Mouse (Mus musculus) left cerebral cortex, adult 2 months (tissue): ENCODE data around the gene Trim42. TPM values are rescaled to one million over a fixed set of nuclear protein-coding genes. Genes with fewer than 3 reads are reported as not detected.

Experiments used
- DNase-seq, 2 experiments: peaks; one replicate each; pipeline ENCODE4 v3.0.0; 2021 to 2022; ENCODE audit warnings: low spot score in 2 of 2, mixed read lengths in 1 of 2; ENCODE audit errors: extremely low spot score in 1 of 2
- H3K27ac ChIP-seq: fragments of 200-600 bp; 2 replicates; pipeline ENCODE4 v1.8.1; 2022
- H3K4me3 ChIP-seq: fragments of 200-600 bp; 2 replicates; pipeline ENCODE4 v1.8.1; 2022
- CTCF ChIP-seq: fragments of 200-600 bp; IDR thresholded peaks from 2 replicates; pipeline ENCODE4 v1.8.1; 2022; ENCODE audit warnings: antibody characterized with exemption, mild to moderate bottlenecking, moderate library complexity
- intact Hi-C: fragments of 180-260 bp; cut with DNase I; formaldehyde crosslinking; loops from one replicate; pipeline ENCODE4 v1.15.1; 2025
- long read RNA-seq, 2 experiments: library from polyadenylated mRNA; stranded (forward); transcript quantifications; one replicate each; pipeline ENCODE4 v2.0.0; 2021; ENCODE audit warnings: borderline mapping rate in 2 of 2
- total RNA-seq, 2 experiments: library from RNA; stranded (reverse); gene quantifications; 2 replicates each; pipeline ENCODE4 v1.2.3; 2021

Trim42 gene
- total RNA-seq: not detected
- long read RNA-seq, experiment 1: 0 reads
- long read RNA-seq, experiment 2: 0 reads

DNA sequence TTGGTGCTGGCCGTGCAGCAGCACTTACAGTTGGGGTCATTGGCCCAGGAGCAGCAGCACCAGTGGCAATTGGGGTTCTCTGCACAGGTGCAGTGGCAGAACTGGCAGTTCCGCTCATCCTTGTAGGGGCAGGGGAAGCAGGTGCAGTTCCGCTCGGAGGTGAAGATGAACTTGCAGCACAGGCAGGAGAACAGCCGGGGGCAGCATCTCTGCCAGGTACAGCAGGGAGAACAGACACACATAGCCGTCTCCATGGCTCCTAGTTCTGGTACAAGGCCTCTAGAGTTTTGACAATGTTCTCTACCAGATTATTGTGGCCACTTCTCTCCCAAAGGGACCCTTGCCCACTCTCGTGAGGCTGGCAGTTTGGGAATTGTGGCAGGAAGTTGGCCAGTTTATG lies at the start of gene Trim42:
Gene Trim42 (minus strand): TSS at position 368 of the 400 bp plus-strand sequence.
- intact Hi-C loops: no loop called here
- no peak for TF ChIP-seq CTCF
- DNase-seq: no peak
- H3K27ac ChIP-seq: no peak within 1 kb of the TSS
- no peak within 1 kb of the TSS for H3K4me3 ChIP-seq

DNA sequence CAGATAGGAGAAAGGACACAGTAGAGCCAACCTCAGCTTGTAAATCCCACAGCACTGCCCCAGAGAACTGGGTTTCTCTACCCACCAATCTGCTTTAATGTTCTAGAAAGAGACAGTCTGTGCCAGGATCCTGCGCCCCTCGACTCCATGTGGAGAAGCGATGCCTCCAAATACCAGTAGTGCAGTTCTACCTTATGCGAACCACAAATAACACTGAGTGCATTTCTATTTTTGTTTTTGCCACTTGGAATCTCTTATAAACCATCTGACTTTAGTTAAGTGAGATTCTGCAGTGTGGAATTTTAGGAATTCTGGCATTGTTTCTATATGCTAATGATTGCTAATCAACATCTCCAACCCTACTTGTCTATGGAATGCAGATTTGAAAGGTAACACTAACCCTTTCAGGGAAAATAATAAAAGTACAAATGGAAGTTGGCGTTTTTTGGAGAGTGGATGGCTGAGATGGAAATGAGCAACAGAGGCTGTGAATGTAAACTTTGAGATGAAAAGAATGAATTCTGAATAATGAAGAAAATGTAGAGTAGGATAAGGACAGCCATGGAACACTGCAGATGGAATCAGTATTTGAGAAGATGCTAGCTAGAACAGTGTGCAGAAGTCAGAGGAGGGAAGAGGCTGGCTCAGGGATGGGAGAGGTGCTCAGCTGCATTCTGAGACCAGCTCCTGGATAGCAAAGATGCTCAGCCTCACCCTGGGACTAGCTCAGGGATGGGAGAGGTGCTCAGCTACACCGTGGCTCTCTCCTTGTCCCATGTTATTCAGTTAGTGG lies 45.3 kb upstream of the Trim42 start:
- Histone ChIP-seq H3K27ac (no peak overlapping the region), H3K4me3 (no peak overlapping the region)
- TF ChIP-seq CTCF: no peak
- intact Hi-C loops: loop anchor here (5.0 kb wide), 1 partner anchor 93 kb away; no protein-coding TSS in a partner anchor
- DNase-seq: no peak

DNA sequence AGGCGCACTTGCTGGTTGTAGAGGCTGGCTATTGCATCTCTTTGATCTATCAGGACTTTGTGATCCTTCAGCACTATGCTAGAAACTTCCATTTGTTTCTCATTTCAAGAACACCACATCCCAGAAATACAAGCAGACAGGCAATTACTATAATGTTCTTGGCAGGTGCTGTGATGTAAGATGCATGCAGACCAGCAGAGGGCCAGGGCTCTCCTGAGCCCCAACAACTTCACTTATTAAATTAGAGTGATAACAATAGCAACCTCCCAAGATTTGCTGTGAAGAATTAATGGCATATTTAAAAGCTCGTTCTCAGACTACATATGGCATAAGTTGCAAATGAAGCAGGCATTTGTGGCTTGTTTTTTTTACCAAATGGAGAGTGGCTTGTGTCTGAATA lies 38.4 kb upstream of the Trim42 start:
- TF ChIP-seq CTCF: peak; percentile 22

GRCm38 (mm10) chr9:97356441-97356840 lies 13.3 kb downstream of the Trim42 start:
- no peak for DNase-seq
- H3K27ac ChIP-seq: no peak overlapping the region
- no peak overlapping the region for H3K4me3 ChIP-seq
- TF ChIP-seq CTCF: no peak
- intact Hi-C loops: no loop called here

More for the DNA sequence above, 38.4 kb upstream of the Trim42 start:
- no peak for DNase-seq
- H3K27ac ChIP-seq: no peak overlapping the region
- no peak overlapping the region for H3K4me3 ChIP-seq
- intact Hi-C loops: no loop called here

DNA sequence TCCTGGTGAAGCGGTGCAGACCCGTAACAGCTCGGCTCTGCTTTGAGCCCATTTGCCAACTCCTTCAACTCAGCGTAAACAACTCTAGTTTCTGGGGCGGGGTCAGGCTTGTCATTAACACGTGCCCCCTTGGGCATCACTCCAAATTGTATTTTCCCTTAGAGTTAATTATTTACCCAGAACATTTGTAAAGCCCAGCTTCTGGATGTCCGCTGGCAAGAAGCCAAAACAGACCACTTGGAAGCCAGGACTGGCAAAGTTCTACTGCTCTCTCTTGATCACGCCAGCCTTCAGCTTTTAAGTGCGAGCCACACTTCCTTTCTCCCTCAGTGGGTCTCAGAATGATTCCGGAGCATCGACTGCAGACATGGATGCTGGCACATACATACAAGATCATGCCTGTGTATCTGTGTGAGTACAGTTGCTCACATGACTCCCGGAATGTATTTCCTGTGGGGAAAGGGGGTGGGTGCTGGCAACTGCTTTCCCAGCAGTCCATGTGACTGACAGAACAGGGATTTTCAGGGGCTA lies 24.9 kb downstream of the Trim42 start:
- no peak overlapping the region for H3K27ac ChIP-seq
- DNase-seq: no peak
- intact Hi-C loops: no loop called here
- H3K4me3 ChIP-seq: no peak overlapping the region
- TF ChIP-seq CTCF: no peak

GRCm38 (mm10) chr9:97341772-97342171 lies 28.0 kb downstream of the Trim42 start:
- TF ChIP-seq CTCF: no peak
- Histone ChIP-seq H3K4me3 (no peak overlapping the region), H3K27ac (no peak overlapping the region)
- intact Hi-C loops: loop anchor here (1.0 kb wide), 1 partner anchor 16 kb away; no protein-coding TSS in a partner anchor
- no peak for DNase-seq

DNA sequence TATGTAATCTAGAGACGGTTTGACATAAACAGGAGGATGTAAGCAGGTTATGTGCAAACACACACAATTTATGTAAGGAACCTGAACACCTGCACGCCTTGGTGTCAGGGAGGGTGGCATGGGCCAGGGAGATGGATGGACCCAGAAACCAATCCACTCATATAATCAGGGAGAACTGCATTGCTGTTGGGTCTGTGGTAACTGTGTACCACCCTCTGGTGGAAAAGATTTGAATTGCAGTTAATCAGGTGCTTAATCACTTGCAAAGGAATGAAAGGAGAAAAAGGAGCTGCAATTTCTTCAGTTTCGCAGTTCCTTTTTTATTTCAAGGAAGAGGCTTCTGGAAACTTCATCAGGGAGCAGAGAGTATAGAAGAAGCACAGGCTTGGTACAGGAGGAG lies 46.9 kb downstream of the Trim42 start:
- Histone ChIP-seq H3K4me3 (no peak overlapping the region), H3K27ac (no peak overlapping the region)
- TF ChIP-seq CTCF: peak; percentile 79
- DNase-seq: no peak
- intact Hi-C loops: loop anchor here (5.0 kb wide), 1 partner anchor 94 kb away; no protein-coding TSS in a partner anchor

DNA sequence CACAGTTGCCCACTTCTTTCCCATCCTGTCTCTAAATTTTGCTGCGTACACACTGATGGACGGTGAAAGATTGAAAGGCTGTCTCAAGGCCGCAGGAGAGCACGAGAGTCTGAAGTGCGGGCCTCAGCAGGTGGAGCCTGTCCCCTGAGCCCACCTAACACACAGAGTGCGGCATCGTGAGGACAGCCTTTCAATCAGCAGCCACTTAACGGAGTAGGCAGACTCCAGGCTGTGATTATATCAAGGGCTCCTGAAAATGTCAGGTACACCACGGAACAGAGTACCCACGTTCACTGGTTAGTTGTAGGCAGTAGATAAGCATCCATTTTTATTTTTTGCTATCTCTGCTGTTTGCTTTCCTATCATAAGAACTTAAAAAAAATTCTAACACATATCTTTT lies 47.6 kb downstream of the Trim42 start:
- Histone ChIP-seq H3K4me3 (no peak overlapping the region), H3K27ac (no peak overlapping the region)
- DNase-seq: no peak
- intact Hi-C loops: loop anchor here (5.0 kb wide), 1 partner anchor 95 kb away; no protein-coding TSS in a partner anchor
- TF ChIP-seq CTCF: no peak

GRCm38 (mm10) chr9:97315421-97316055 lies 54.2 kb downstream of the Trim42 start:
- Histone ChIP-seq H3K27ac (no peak overlapping the region), H3K4me3 (no peak overlapping the region)
- intact Hi-C loops: no loop called here
- TF ChIP-seq CTCF: peak; percentile 68
- DNase-seq: no peak

DNA sequence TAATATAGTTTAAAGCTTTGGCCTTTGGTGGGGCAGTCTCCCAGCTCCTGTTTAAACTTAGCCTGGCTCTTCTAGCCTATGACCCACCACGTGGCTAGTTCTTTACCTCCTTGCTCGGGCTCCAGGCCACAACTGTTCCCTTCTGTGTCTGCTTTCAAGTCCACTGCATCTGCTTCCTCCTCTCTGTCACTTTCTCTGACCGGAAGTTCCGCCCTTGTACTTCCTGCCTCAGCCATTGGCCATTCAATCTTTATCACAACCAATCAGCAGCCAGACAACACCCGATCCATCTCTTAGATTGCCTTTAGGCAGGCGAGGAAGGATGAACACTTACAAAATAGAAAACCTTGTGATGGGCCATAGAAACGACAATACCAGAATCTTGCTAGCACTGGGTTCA lies 58.1 kb downstream of the Trim42 start:
- DNase-seq: no peak
- intact Hi-C loops: no loop called here
- no peak for TF ChIP-seq CTCF
- no peak overlapping the region for H3K4me3 ChIP-seq
- no peak overlapping the region for H3K27ac ChIP-seq

DNA sequence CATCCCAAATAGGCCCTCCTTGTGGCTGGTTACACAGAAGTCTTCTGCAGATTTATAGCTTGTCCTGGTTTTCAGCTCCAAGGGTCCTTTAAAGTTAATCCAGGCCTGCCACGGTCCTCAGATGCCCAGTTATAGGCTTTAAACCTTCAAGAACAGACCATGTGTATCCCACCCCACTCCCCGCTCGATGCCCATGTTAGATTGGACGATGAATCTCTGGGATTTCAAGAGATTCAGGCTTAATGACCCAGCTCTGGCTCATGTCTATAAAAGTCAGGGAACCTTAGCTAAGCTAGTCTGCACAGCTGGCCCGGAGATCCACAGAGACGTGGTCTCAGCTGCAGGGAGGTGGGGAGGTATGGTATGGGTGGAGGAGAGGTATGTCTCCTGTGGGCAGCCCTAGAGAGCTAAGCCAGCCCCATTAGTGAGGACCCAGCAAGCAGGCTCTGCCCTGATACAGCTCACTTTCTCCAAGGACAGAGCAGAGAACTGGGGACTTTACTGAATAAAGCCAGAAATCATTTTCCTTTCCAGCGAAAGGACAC lies 60.2 kb downstream of the Trim42 start:
- no peak for DNase-seq
- TF ChIP-seq CTCF: no peak
- no peak overlapping the region for H3K4me3 ChIP-seq
- intact Hi-C loops: no loop called here
- no peak overlapping the region for H3K27ac ChIP-seq
